Mouse (Mus musculus) heart, adult 2 months (tissue): Measurements from ENCODE around the gene Matn3.

Experiments used
- CTCF ChIP-seq: fragments of 200-600 bp; IDR thresholded peaks from 2 replicates; pipeline ENCODE4 v1.8.1; 2022; ENCODE audit warnings: antibody characterized with exemption, mild to moderate bottlenecking, moderate library complexity
- EP300 ChIP-seq: fragments of 200-500 bp; IDR thresholded peaks from 2 replicates; pipeline ENCODE4 v1.6.1; 2011; ENCODE audit warnings: low read depth, low read length, control low read depth; ENCODE audit not compliant: insufficient read depth
- POLR2A ChIP-seq: fragments of 200-500 bp; IDR thresholded peaks from 2 replicates; pipeline ENCODE4 v1.6.1; 2011; ENCODE audit warnings: mild to moderate bottlenecking, low read depth, low read length, control low read depth; ENCODE audit not compliant: insufficient read depth

DNA sequence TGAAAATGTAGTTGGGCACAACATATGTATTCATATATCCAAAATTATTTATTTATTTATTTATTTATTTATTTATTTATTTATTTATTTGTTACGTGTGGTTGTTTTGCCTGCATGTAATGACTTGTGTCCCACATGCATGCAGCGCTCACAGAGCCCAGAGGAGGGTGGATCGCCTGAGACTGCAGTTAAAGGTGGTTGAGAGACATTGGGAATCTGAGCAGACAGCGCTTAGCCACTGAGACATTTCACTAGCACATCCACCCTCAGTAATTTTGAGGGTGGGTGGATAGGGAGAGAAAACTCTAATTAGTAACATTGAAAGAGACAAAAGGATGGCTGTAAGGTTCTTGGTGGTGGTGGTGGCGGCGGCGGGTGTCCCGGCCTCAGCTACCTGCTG, 72.7 kb downstream of the Matn3 start:
- TF ChIP-seq CTCF (no peak), POLR2A (no peak), EP300 (no peak)
